Mouse (Mus musculus) myocyte (in vitro differentiated cells): ENCODE data around the gene Cuedc1.

Experiments
- CEBPB ChIP-seq: IDR thresholded peaks from 2 replicates; pipeline ENCODE4 v1.6.1; 2011; ENCODE audit warnings: mild to moderate bottlenecking, moderate library complexity; ENCODE audit not compliant: poor library complexity, insufficient read depth, severe bottlenecking
- E2F4 ChIP-seq: IDR thresholded peaks from one replicate; pipeline ENCODE4 v1.6.1; 2011; ENCODE audit warnings: mild to moderate bottlenecking, control low read depth, moderate library complexity; ENCODE audit not compliant: insufficient read depth
- MAX ChIP-seq: IDR thresholded peaks from one replicate; pipeline ENCODE4 v1.6.1; 2011; ENCODE audit warnings: low read depth, mild to moderate bottlenecking, control low read depth
- MYOG ChIP-seq, 3 experiments: IDR thresholded peaks; one replicate each; pipeline ENCODE4 v1.6.1; 2011; ENCODE audit warnings: control low read depth in 2 of 3, low read depth in 2 of 3, mild to moderate bottlenecking in 2 of 3; ENCODE audit not compliant: insufficient read length in 2 of 3, control insufficient read depth in 1 of 3, insufficient read depth in 1 of 3
- POLR2A ChIP-seq: IDR thresholded peaks from one replicate; pipeline ENCODE4 v1.6.1; 2011; ENCODE audit warnings: low read depth, mild to moderate bottlenecking, control low read depth, moderate library complexity; ENCODE audit not compliant: insufficient read length
- POLR2AphosphoS2 ChIP-seq: IDR thresholded peaks from one replicate; pipeline ENCODE4 v1.6.1; 2011; ENCODE audit warnings: low read depth, control low read depth; ENCODE audit not compliant: insufficient read length
- SRF ChIP-seq: IDR thresholded peaks from one replicate; pipeline ENCODE4 v1.6.1; 2011; ENCODE audit warnings: low read depth; ENCODE audit not compliant: control insufficient read depth, insufficient read length
- TCF12 ChIP-seq: IDR thresholded peaks from one replicate; pipeline ENCODE4 v1.6.1; 2011; ENCODE audit warnings: mild to moderate bottlenecking, control low read depth; ENCODE audit not compliant: poor library complexity, insufficient read depth, severe bottlenecking
- USF1 ChIP-seq: IDR thresholded peaks from one replicate; pipeline ENCODE4 v1.6.1; 2011; ENCODE audit warnings: low read depth, mild to moderate bottlenecking, control low read depth, moderate library complexity

DNA sequence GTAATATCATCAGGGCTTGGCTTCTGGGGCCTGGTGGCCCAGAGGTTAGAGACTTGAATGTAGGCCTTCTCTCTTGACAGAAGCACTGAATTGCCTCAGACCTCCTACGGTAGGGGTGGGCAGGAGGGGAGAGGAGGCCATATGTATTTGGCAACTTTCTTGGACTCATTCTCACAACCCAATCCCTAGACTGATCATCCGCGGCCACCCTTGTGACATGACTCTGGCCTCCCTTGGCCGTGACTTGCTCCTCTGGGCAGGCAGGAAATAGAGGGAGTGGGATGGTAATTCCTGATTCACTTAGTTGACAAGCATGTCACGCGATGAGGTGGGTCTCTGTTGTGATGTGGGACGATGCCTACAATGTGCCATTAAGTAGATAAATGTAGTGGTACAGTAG, 68.6 kb downstream of the Cuedc1 start:
- no peak for TF ChIP-seq MAX
- TF ChIP-seq TCF12 = no peak
- no peak for TF ChIP-seq CEBPB
- TF ChIP-seq POLR2A = no peak
- no peak for TF ChIP-seq POLR2AphosphoS2
- TF ChIP-seq SRF = no peak
- TF ChIP-seq E2F4 = no peak
- no peak for TF ChIP-seq USF1
- TF ChIP-seq MYOG (IDR thresholded peaks at IDR 0.05; ENCODE audit: control insufficient read depth in 1 of 3, insufficient read depth in 1 of 3, insufficient read length in 2 of 3, low read depth in 2 of 3) = no peak
